Mouse (Mus musculus): ENCODE measurements around the gene Ang. TPM values are rescaled to one million over a fixed set of nuclear protein-coding genes. Genes with fewer than 3 reads are reported as not detected.

The Ang gene
- total and polyA plus RNA-seq, 2 experiments, result 249 to 671 TPM

GRCm38 (mm10) chr14:51143287-51143686 lies 52.3 kb downstream of the Ang start:
- H3K27me3 ChIP-seq (ENCODE audit: control insufficient read depth, insufficient read depth, low read length), result no peaks in the 10 kb centered on the region
- DNase-seq (ENCODE audit: extremely low read depth, low read depth, low spot score), result no peak
- no peaks in the 10 kb centered on the region for H3K36me3 ChIP-seq (ENCODE audit: control insufficient read depth, insufficient read depth, low read length)
- H3K4me1 ChIP-seq (ENCODE audit: control insufficient read depth, insufficient read depth, low read length), result no peaks in the 10 kb centered on the region
- no peak overlapping the region for H3K9ac ChIP-seq (ENCODE audit: low read depth, low read length)
- no peak for TF ChIP-seq POLR2A (IDR thresholded peaks at IDR 0.05; ENCODE audit: extremely low read depth, insufficient read depth, low read length)
- TF ChIP-seq CTCF (IDR thresholded peaks at IDR 0.05; ENCODE audit: low read depth, low read length), result no peak
- no peak overlapping the region for H3K4me3 ChIP-seq (ENCODE audit: insufficient read depth, low read depth, low read length)
- no peaks in the 10 kb centered on the region for H3K79me2 ChIP-seq (ENCODE audit: control insufficient read depth, insufficient read depth, low read length)
- 49% methylated on average over 4 of the region's 4 CpGs for WGBS
- no peak overlapping the region for H3K27ac ChIP-seq (replicated peaks; ENCODE audit: insufficient read depth, low read depth, low read length)

- H3K27ac ChIP-seq (replicated peaks; ENCODE audit: insufficient read depth, low read depth, low read length), result no peak overlapping the region
- no peaks in the 10 kb centered on the region for H3K79me2 ChIP-seq (ENCODE audit: control insufficient read depth, insufficient read depth, low read length)
- H3K9ac ChIP-seq (ENCODE audit: low read depth, low read length), result no peak overlapping the region
- H3K27me3 ChIP-seq (ENCODE audit: control insufficient read depth, insufficient read depth, low read length), result no peaks in the 10 kb centered on the region
- H3K4me1 ChIP-seq (ENCODE audit: control insufficient read depth, insufficient read depth, low read length), result no peaks in the 10 kb centered on the region
- TF ChIP-seq CTCF (IDR thresholded peaks at IDR 0.05; ENCODE audit: low read depth, low read length) (no peak), POLR2A (IDR thresholded peaks at IDR 0.05; ENCODE audit: extremely low read depth, insufficient read depth, low read length) (no peak)
- H3K36me3 ChIP-seq (ENCODE audit: control insufficient read depth, insufficient read depth, low read length), result no peaks in the 10 kb centered on the region
- H3K4me3 ChIP-seq (ENCODE audit: insufficient read depth, low read depth, low read length), result no peak overlapping the region
- DNase-seq (ENCODE audit: extremely low read depth, low read depth, low spot score), result no peak
- 75% methylated on average over 2 of the region's 2 CpGs for WGBS
Observed at GRCm38 (mm10) chr14:51143937-51144336, 53.0 kb downstream of the Ang start.

DNA sequence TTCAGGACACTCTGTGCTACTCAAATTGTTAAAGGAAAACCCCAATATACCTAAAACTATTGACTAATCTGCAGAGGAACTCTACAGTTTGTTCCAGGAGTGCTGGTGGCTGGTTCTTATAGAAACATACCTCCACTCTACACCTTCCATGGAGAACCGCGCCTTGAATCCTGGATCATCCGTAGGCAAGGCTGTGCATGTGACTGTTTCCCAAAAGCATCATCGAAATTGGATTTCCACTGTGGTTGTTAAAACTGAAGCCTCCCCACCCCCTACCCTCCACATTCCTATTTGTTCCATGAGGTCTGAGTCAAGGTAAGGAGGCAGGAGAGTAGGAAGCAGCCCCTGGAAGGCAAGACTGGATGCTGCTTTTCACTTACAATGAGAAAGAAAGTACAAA lies 53.5 kb downstream of the Ang start:
- Histone ChIP-seq H3K9ac (ENCODE audit: low read depth, low read length) (no peak overlapping the region), H3K4me1 (ENCODE audit: control insufficient read depth, insufficient read depth, low read length) (no peaks in the 10 kb centered on the region), H3K27ac (replicated peaks; ENCODE audit: insufficient read depth, low read depth, low read length) (no peak overlapping the region)

DNA sequence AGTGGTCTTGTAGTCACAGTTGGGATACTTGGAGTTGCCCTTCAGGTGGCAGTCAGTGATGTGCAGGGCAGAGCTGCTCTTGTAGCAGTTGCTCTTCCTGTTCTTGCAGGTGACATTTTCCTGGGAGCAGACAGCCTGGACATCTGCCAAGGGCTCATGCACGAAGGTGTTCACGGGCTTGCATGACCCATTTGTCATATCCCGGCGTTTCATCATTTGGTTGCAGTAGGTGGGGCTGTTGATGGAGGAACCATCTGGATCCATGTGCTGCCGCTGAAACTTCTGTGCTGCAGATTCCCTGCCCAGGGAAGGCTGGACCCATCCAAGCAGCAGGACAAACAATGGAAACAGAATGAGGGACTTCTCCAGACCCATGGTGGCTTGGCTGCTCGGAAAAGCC lies 54.6 kb downstream of the Ang start:
- Histone ChIP-seq H3K27me3 (ENCODE audit: control insufficient read depth, insufficient read depth, low read length) (no peaks in the 10 kb centered on the region), H3K36me3 (ENCODE audit: control insufficient read depth, insufficient read depth, low read length) (no peaks in the 10 kb centered on the region), H3K27ac (replicated peaks; ENCODE audit: insufficient read depth, low read depth, low read length) (no peak overlapping the region), H3K9ac (ENCODE audit: low read depth, low read length) (no peak overlapping the region), H3K4me3 (ENCODE audit: insufficient read depth, low read depth, low read length) (no peak overlapping the region), H3K79me2 (ENCODE audit: control insufficient read depth, insufficient read depth, low read length) (no peaks in the 10 kb centered on the region), H3K4me1 (ENCODE audit: control insufficient read depth, insufficient read depth, low read length) (no peaks in the 10 kb centered on the region)
- TF ChIP-seq POLR2A (IDR thresholded peaks at IDR 0.05; ENCODE audit: extremely low read depth, insufficient read depth, low read length), result no peak
- no peak for TF ChIP-seq CTCF (IDR thresholded peaks at IDR 0.05; ENCODE audit: low read depth, low read length)
- DNase-seq (ENCODE audit: extremely low read depth, low read depth, low spot score), result no peak
- 83% methylated on average over 6 of the region's 6 CpGs for WGBS

More for the DNA sequence above, 53.5 kb downstream of the Ang start:
- Histone ChIP-seq H3K79me2 (ENCODE audit: control insufficient read depth, insufficient read depth, low read length) (no peaks in the 10 kb centered on the region), H3K4me3 (ENCODE audit: insufficient read depth, low read depth, low read length) (no peak overlapping the region), H3K36me3 (ENCODE audit: control insufficient read depth, insufficient read depth, low read length) (no peaks in the 10 kb centered on the region), H3K27me3 (ENCODE audit: control insufficient read depth, insufficient read depth, low read length) (no peaks in the 10 kb centered on the region)
- TF ChIP-seq CTCF (IDR thresholded peaks at IDR 0.05; ENCODE audit: low read depth, low read length), result no peak
- no peak for TF ChIP-seq POLR2A (IDR thresholded peaks at IDR 0.05; ENCODE audit: extremely low read depth, insufficient read depth, low read length)
- DNase-seq (ENCODE audit: extremely low read depth, low read depth, low spot score), result no peak
- 95% methylated on average over 4 of the region's 4 CpGs for WGBS

- Histone ChIP-seq H3K27me3 (ENCODE audit: control insufficient read depth, insufficient read depth, low read length) (no peaks in the 10 kb centered on the region), H3K9ac (ENCODE audit: low read depth, low read length) (no peak within 1 kb of the TSS), H3K36me3 (ENCODE audit: control insufficient read depth, insufficient read depth, low read length) (no peaks in the 10 kb centered on the region), H3K4me1 (ENCODE audit: control insufficient read depth, insufficient read depth, low read length) (no peaks in the 10 kb centered on the region), H3K4me3 (ENCODE audit: insufficient read depth, low read depth, low read length) (no peak within 1 kb of the TSS), H3K79me2 (ENCODE audit: control insufficient read depth, insufficient read depth, low read length) (no peaks in the 10 kb centered on the region), H3K27ac (replicated peaks; ENCODE audit: insufficient read depth, low read depth, low read length) (no peak within 1 kb of the TSS)
- no peak for DNase-seq (ENCODE audit: extremely low read depth, low read depth, low spot score)
- TF ChIP-seq CTCF (IDR thresholded peaks at IDR 0.05; ENCODE audit: low read depth, low read length) (no peak), POLR2A (IDR thresholded peaks at IDR 0.05; ENCODE audit: extremely low read depth, insufficient read depth, low read length) (no peak)
- WGBS, result 83% methylated on average over 2 of the region's 2 CpGs
Observed at GRCm38 (mm10) chr14:51146685-51147084, 55.7 kb downstream of the Ang start, which contains the start of gene Rnase1. TSS of gene Rnase1 (minus strand) at chr14:51146785.

GRCm38 (mm10) chr14:51148006-51148405 lies 57.1 kb downstream of the Ang start:
- Histone ChIP-seq H3K4me1 (ENCODE audit: control insufficient read depth, insufficient read depth, low read length) (no peaks in the 10 kb centered on the region), H3K4me3 (ENCODE audit: insufficient read depth, low read depth, low read length) (no peak overlapping the region), H3K27me3 (ENCODE audit: control insufficient read depth, insufficient read depth, low read length) (no peaks in the 10 kb centered on the region), H3K79me2 (ENCODE audit: control insufficient read depth, insufficient read depth, low read length) (no peaks in the 10 kb centered on the region), H3K27ac (replicated peaks; ENCODE audit: insufficient read depth, low read depth, low read length) (no peak overlapping the region), H3K9ac (ENCODE audit: low read depth, low read length) (no peak overlapping the region), H3K36me3 (ENCODE audit: control insufficient read depth, insufficient read depth, low read length) (no peaks in the 10 kb centered on the region)
- TF ChIP-seq POLR2A (IDR thresholded peaks at IDR 0.05; ENCODE audit: extremely low read depth, insufficient read depth, low read length) (no peak), CTCF (IDR thresholded peaks at IDR 0.05; ENCODE audit: low read depth, low read length) (no peak)
- no peak for DNase-seq (ENCODE audit: extremely low read depth, low read depth, low spot score)
- 61% methylated on average over 3 of the region's 3 CpGs for WGBS

All from liver, adult 2 months (tissue).